Mouse (Mus musculus): Measurements from ENCODE around the gene Orai1.
"Not testable (repeated sequence)": the region's sequence is repeated elsewhere in the genome, so short reads cannot be mapped to it uniquely, and the experiment has no call there.

Gene Orai1

GRCm38 (mm10) chr5:123031312-123031711, 16.4 kb downstream of the Orai1 start:
- no peak for DNase-seq (ENCODE audit: low spot score in 2 of 2)

GRCm38 (mm10) chr5:123033646-123034160, 18.8 kb downstream of the Orai1 start:
- no peak for DNase-seq (ENCODE audit: low spot score in 2 of 2)

- no peak for DNase-seq (ENCODE audit: low spot score in 2 of 2)
Measured at GRCm38 (mm10) chr5:123035089-123035488, 20.2 kb downstream of the Orai1 start.

- DNase-seq (ENCODE audit: low spot score in 2 of 2) = no peak
Measured at GRCm38 (mm10) chr5:123035564-123035963, 20.7 kb downstream of the Orai1 start.

- no peak for DNase-seq (ENCODE audit: low spot score in 2 of 2)
Measured at GRCm38 (mm10) chr5:123038115-123038514, 23.2 kb downstream of the Orai1 start.

GRCm38 (mm10) chr5:123039120-123039752, 24.4 kb downstream of the Orai1 start:
- peak; percentile 64 to 84 for DNase-seq (ENCODE audit: low spot score in 2 of 2)

GRCm38 (mm10) chr5:123040796-123041195, 25.9 kb downstream of the Orai1 start:
- no peak for DNase-seq (ENCODE audit: low spot score in 2 of 2)

GRCm38 (mm10) chr5:123043856-123044255, 29.0 kb downstream of the Orai1 start:
- DNase-seq (ENCODE audit: low spot score in 2 of 2) = no peak

GRCm38 (mm10) chr5:123045561-123046295, 30.9 kb downstream of the Orai1 start:
- peak; percentile 49 to 70 for DNase-seq (ENCODE audit: low spot score in 2 of 2)

GRCm38 (mm10) chr5:123046916-123047315, 32.0 kb downstream of the Orai1 start, which contains the start of gene Morn3:
Morn3 (minus strand) TSS chr5:123047016.
- DNase-seq (ENCODE audit: low spot score in 2 of 2) = no peak

GRCm38 (mm10) chr5:123049271-123049670, 34.4 kb downstream of the Orai1 start:
- DNase-seq (ENCODE audit: low spot score in 2 of 2) = no peak

GRCm38 (mm10) chr5:123050918-123051317, 36.0 kb downstream of the Orai1 start:
- DNase-seq (ENCODE audit: low spot score in 2 of 2) = no peak

GRCm38 (mm10) chr5:123051736-123052135, 36.9 kb downstream of the Orai1 start:
- DNase-seq (ENCODE audit: low spot score in 2 of 2) = no peak

- DNase-seq (ENCODE audit: low spot score in 2 of 2) = peak; percentile 97 to 99
Measured at GRCm38 (mm10) chr5:123057366-123058250, 42.7 kb downstream of the Orai1 start.

GRCm38 (mm10) chr5:123058251-123059102, 43.6 kb downstream of the Orai1 start:
- DNase-seq (ENCODE audit: low spot score in 2 of 2) = no peak

GRCm38 (mm10) chr5:123059757-123060520, 45.1 kb downstream of the Orai1 start:
- no peak for DNase-seq (ENCODE audit: low spot score in 2 of 2)

- DNase-seq (ENCODE audit: low spot score in 2 of 2) = no peak
Measured at GRCm38 (mm10) chr5:123060706-123061401, 46.0 kb downstream of the Orai1 start.

- not testable (repeated sequence) for DNase-seq (ENCODE audit: low spot score in 2 of 2)
Measured at GRCm38 (mm10) chr5:123061402-123061749, 46.5 kb downstream of the Orai1 start.

- no peak for DNase-seq (ENCODE audit: low spot score in 2 of 2)
Measured at GRCm38 (mm10) chr5:123063141-123063540, 48.3 kb downstream of the Orai1 start.

GRCm38 (mm10) chr5:123064207-123064606, 49.3 kb downstream of the Orai1 start:
- DNase-seq (ENCODE audit: low spot score in 2 of 2) = peak; percentile 30 to 35
